In genomic region chr16:37916138-37916817, GRCm38 (mm10) we compare ENCODE assay signal across 8 mouse cellular contexts. TPM values are rescaled to one million over a fixed set of nuclear protein-coding genes. Genes with fewer than 3 reads are reported as not detected.
DNase-seq lines count a peak whose midpoint lies in the region; ATAC-seq lines count a peak whose summit lies in the region.

Gene Gpr156, plus strand, starts transcription at chr16:37916496.

- H3K27me3 ChIP-seq in intestine, embryonic 15.5 days (replicated peaks) = no peaks in the 10 kb centered on the region; the same call in 1 of the 2 replicates
- H3K27me3 ChIP-seq in midbrain, embryonic 16.5 days (ENCODE audit: control insufficient read depth, insufficient read depth, low read depth, low read length) = no peaks in the 10 kb centered on the region

- no peaks in the 10 kb centered on the region for H3K36me3 ChIP-seq in intestine, embryonic 15.5 days
- H3K36me3 ChIP-seq in midbrain, embryonic 16.5 days (ENCODE audit: control insufficient read depth, insufficient read depth, low read length) = no peaks in the 10 kb centered on the region

- ATAC-seq in intestine, embryonic 15.5 days = peak; percentile 88
- ATAC-seq in midbrain, embryonic 16.5 days = peak; percentile 83

- no peak within 1 kb of the TSS for H3K27ac ChIP-seq in intestine, embryonic 15.5 days
- H3K27ac ChIP-seq in midbrain, embryonic 16.5 days (ENCODE audit: low read length) = no peak within 1 kb of the TSS

- H3K4me2 ChIP-seq in intestine, embryonic 15.5 days (replicated peaks) = peak within 1 kb of the TSS; percentile 97
- peak within 1 kb of the TSS; percentile 92 for H3K4me2 ChIP-seq in midbrain, embryonic 16.5 days (ENCODE audit: low read length)

- intact Hi-C loops in heart, postnatal 25 days (cut with DNase I) = no loop called here

- H3K9me3 ChIP-seq in intestine, embryonic 15.5 days = no peaks in the 10 kb centered on the region
- H3K9me3 ChIP-seq in midbrain, embryonic 16.5 days (replicated peaks; ENCODE audit: control insufficient read depth, low read length, poor library complexity, severe bottlenecking) = no peaks in the 10 kb centered on the region

- peak within 1 kb of the TSS; percentile 47 for H3K9ac ChIP-seq in intestine, embryonic 15.5 days
- H3K9ac ChIP-seq in midbrain, embryonic 16.5 days (ENCODE audit: low read depth, low read length) = peak within 1 kb of the TSS; percentile 80

- peak; percentile 19 to 45 for DNase-seq in heart, adult 18-20 months
- no peak for DNase-seq in heart, postnatal 25 days (ENCODE audit: low spot score)
- DNase-seq in cerebellum, postnatal 36 days = peak; percentile 37 to 48
- peak; percentile 52 for DNase-seq in gastrocnemius, postnatal 10 days
- peak; percentile 32 for DNase-seq in liver
- DNase-seq in testis, postnatal 14 days (ENCODE audit: low spot score) = peak; percentile 24

- 2% methylated on average over 52 of the region's 53 CpGs for WGBS in intestine, embryonic 15.5 days
- WGBS in midbrain, embryonic 16.5 days = 1% methylated on average over 48 of the region's 53 CpGs

- peak within 1 kb of the TSS; percentile 50 for H3K4me3 ChIP-seq in intestine, embryonic 15.5 days (replicated peaks)
- peak within 1 kb of the TSS; percentile 70 for H3K4me3 ChIP-seq in midbrain, embryonic 16.5 days (ENCODE audit: low read depth, low read length)

- no peaks in the 10 kb centered on the region for H3K4me1 ChIP-seq in intestine, embryonic 15.5 days (replicated peaks)
- peaks cover 12% of the 10 kb centered on the region for H3K4me1 ChIP-seq in midbrain, embryonic 16.5 days (ENCODE audit: control insufficient read depth, insufficient read depth, low read length)

RNA-seq across cellular contexts. Expression of gene Gpr156, which starts in this region (rescaled TPM):
- total RNA-seq in heart, adult 18-20 months (2021) = under 1 TPM in 1 of 2 experiments, not detected in 1; 0.05 TPM
- not detected for total RNA-seq in heart, postnatal 25 days (2021)
- 1 to 10 TPM in 1 of 2 experiments, under 1 TPM in 1; 0.90 to 1.1 TPM for total RNA-seq in gastrocnemius, postnatal 10 days (2021)
- 0.11 and 0.23 TPM in 2 replicates for polyA plus RNA-seq in intestine, embryonic 15.5 days (2015; fragmentation: Nextera tagmentation; extraction: Ambion mirVana)
- 5.1 and 5.8 TPM in 2 replicates for polyA plus RNA-seq in midbrain, embryonic 16.5 days (2015; fragmentation: Nextera tagmentation; extraction: Ambion mirVana)

Comparison
In these comparisons a context has a peak if more than half of its experiments do, and no peak if none do; other contexts are left out.
1. Peak in DNase-seq in heart, adult 18-20 months; RNA of the gene not detected or under 1 TPM.
2. Peak in ATAC-seq, H3K4me3 ChIP-seq, H3K9ac ChIP-seq and H3K4me2 ChIP-seq in intestine, embryonic 15.5 days; RNA of the gene not detected or under 1 TPM.